Mouse (Mus musculus) megakaryocyte, embryonic 14.5 days (primary cell): ENCODE results near the gene Tenm4.

Experiments used
- FLI1 ChIP-seq: IDR thresholded peaks from 2 replicates; pipeline ENCODE4 v1.6.1; 2012; ENCODE audit warnings: low read length, inconsistent platforms, mixed read lengths
- GATA1 ChIP-seq: IDR thresholded peaks from 3 replicates; pipeline ENCODE4 v1.6.1; 2012; ENCODE audit warnings: mixed read lengths, low read length, inconsistent platforms, borderline replicate concordance

DNA sequence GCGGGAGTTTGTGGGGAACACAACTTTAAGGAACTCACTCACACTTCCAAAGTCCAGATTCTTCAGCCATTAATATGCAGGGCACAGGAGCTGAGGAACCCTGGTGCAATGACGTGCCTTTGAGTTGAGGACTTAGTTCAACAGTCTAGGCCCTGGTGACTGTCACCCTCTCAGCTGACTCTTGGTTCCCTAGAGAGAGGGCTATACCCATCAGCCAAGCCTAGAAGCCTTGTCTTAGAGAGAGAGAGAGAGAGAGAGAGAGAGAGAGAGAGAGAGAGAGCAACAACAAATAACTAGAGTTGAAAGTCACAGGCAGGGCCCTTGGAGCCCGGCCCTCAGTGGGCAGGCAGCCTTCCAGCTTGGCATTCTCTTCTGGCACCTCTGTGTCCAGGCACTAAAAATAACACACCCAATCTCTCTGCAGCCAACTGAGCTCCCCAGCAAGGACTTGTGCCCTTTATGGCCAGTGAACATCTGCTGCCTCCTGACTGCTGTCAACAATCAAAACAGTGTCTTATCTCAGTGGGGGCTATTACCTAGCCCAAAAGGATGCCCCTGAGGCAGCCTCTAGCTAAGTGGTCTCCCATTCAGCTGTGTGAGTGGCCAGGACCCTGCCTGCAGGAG, 28.0 kb upstream of the Tenm4 start:
- TF ChIP-seq GATA1: no peak
- TF ChIP-seq FLI1: no peak
